Mouse (Mus musculus): ENCODE measurements around the gene Hivep2.

GRCm38 (mm10) chr10:14096045-14096444, 130.2 kb downstream of the Hivep2 start:
- TF ChIP-seq ZNF384 (IDR thresholded peaks at IDR 0.05; ENCODE audit: low read depth, low read length) (no peak), HCFC1 (IDR thresholded peaks at IDR 0.05; ENCODE audit: borderline replicate concordance, insufficient read depth, low read length) (no peak)

All from ES-E14 (cell line).